Mouse (Mus musculus) naive thymus-derived CD4-positive, alpha-beta T cell, adult 2 months (primary cell): ENCODE measurements at regions not wholly inside any gene's neighbourhood (a gene's known extent, or its start where the extent isn't known, plus 50 kb on each side); places are given as distances from the start of the nearest gene placed in this dataset.

Experiments
- DNase-seq: peaks from one replicate; pipeline ENCODE4 v3.0.0-alpha.2; 2011; ENCODE audit warnings: low read depth

DNA sequence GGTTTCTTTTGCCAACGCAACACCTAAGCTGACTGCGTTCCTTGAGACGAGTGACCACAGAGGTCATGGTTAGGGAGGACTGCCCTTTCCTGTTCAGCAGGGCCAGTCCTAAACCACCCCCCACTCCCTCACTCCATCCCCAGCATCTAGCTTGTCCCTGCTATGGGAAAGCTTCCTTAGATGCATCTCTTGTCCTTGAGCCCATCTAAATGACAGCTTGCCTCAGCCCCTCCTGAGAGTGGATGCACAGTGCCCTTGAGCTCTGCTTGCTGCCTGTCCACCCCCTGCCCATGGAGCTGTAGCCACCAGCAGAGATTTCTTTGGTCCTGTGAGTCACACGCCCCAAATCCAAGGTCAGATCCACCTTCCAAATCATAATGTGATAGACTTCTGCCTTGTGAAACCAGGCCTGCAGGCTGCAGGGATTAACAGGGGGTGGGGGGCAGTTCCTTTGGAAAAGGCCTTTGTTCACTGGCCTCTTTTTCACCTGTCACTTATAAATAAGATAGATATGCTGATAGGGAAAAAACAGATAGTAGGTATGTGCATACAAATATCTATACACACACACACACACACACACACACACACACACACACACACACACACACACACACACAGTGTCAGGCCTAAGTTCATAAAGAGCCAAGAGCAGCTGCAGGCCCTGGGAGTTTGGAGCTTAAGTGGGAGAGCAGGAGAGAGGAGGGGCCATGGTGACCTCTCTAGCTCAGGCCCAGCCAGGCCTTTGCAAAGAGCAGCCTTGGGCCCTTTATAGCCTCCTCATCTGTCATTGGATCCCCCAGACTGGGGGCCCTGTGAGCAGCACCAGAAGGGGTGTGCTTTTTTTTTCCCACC is 56.4 kb upstream of the Adra2c start:
- no peak for DNase-seq

GRCm38 (mm10) chr5:35216271-35216670 is 61.8 kb upstream of the Adra2c start:
- no peak for DNase-seq

GRCm38 (mm10) chr5:35215480-35216195 is 62.5 kb upstream of the Adra2c start:
- no peak for DNase-seq

GRCm38 (mm10) chr5:35215007-35215406 is 63.1 kb upstream of the Adra2c start:
- DNase-seq: no peak

DNA sequence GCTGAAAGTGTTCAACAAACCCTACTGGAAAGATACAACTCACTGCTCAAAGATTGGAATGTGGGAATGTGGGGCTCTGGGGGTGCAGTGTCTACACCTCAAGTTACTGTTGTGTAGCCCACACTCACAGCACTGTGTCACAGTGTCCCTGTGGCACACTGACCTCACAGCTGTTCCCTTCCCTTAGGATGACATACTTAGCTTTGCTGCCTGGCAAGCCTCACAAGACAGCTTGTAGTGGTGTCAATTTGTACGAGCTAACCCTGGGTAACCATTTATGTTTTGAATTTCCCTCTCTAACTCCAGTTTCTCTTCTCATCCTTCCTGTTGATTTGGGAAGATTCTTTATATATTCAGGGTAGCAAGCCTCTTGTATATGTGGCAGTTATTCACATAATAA is 68.8 kb upstream of the Adra2c start:
- no peak for DNase-seq

DNA sequence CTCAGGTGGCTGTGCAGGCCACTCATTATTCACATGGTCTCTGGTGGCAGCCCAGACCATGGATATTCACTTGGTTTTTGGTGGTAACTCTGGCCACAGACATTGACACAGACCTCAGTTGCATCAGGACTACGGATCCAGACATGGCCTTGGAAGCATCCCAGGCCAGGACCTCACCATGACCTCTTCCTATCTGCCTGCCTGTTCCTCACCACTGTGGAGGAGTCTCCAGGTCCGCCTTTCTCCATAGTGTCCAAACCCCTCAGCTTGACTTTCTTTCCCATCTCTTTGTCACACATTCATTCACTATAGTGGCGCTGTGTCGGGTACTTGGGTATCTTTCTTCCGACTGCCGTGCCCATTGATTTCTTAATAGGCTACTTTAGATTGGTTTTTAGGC is 74.1 kb upstream of the Adra2c start:
- DNase-seq: no peak

DNA sequence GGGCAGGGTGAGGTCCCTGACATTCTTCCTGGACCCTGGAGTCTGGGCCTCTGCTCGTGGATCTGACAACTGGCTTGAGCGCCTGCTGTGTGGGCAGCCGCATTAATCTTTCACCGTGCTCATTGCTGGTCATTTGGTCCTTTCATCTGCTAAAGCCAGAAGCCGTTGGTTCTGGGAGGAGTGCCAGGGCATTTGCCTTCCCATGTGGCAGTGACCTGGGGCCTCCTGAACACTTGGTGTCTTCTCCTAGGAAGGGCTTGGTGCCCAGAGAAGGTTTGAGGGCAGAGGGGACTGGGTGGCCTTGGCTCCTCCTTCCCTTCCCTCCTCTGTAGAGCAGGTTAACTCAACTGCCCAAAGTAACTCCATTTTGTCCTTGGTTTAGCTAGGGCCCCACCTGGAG is 79.7 kb upstream of the Adra2c start:
- no peak for DNase-seq

GRCm38 (mm10) chr5:35189113-35189797 is 83.7 kb upstream of the Lrpap1 start:
- DNase-seq: no peak

- DNase-seq: no peak
These were observed 80.3 kb upstream of the Lrpap1 start for GRCm38 (mm10) chr5:35185826-35186225.

DNA sequence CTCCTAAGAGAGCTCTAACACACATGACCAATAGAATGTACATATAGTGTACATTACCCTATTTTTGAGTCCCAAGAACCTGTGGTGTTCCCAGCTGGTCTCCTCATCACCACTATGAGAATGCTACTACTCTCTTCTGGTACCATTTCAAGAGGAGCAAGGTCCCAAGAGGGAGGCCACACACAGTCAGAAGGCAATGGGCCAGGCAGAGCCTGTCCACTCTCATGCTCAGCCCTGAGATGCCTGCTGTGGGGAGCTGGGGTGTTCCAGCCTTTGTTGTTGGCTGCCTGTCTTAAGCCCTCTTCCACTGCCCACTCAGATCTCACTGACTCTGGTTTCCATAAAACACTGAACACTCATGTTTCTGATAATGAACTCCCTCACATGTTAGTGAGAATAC is 79.7 kb upstream of the Lrpap1 start:
- no peak for DNase-seq

DNA sequence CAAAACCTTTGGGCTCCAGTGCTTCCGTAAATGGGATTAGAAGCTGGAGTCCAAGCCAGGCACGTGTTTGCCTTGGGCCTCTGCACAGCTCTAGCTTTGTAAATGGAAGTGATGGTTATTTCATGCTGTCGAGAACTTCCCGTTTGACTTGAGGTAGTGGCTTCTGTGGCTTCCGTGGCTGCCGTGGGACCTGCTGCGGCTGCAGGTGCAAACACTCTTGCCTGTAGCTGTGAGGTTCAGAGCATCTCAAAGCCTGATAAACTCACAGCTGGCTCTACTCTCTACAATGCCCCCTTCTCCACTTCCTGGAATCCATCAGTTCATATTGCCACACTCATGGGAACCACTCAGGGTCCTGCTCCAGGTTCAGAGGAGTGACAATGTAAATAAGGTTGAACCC is 77.9 kb upstream of the Lrpap1 start:
- DNase-seq: no peak

GRCm38 (mm10) chr5:35177332-35177731 is 71.8 kb upstream of the Lrpap1 start:
- DNase-seq: no peak

GRCm38 (mm10) chr5:35176112-35176848 is 70.7 kb upstream of the Lrpap1 start:
- DNase-seq: peak; percentile 40

GRCm38 (mm10) chr5:35174318-35174717 is 68.8 kb upstream of the Lrpap1 start:
- no peak for DNase-seq

- DNase-seq: no peak
These were observed 65.8 kb upstream of the Lrpap1 start for GRCm38 (mm10) chr5:35171336-35171735.

GRCm38 (mm10) chr5:35170369-35171130 is 65.0 kb upstream of the Lrpap1 start:
- DNase-seq: no peak

GRCm38 (mm10) chr5:35169614-35170293 is 64.2 kb upstream of the Lrpap1 start:
- no peak for DNase-seq

GRCm38 (mm10) chr5:35168853-35169252 is 63.3 kb upstream of the Lrpap1 start:
- DNase-seq: no peak

- DNase-seq: no peak
These were observed 62.8 kb upstream of the Lrpap1 start for GRCm38 (mm10) chr5:35168369-35168768.

GRCm38 (mm10) chr5:35165993-35166392 is 60.4 kb upstream of the Lrpap1 start:
- DNase-seq: peak; percentile 64

- peak; percentile 7 for DNase-seq
These were observed 59.9 kb upstream of the Lrpap1 start for GRCm38 (mm10) chr5:35165459-35165858.
